Mouse (Mus musculus): ENCODE measurements around the gene Ctnnbip1. TPM values are rescaled to one million over a fixed set of nuclear protein-coding genes. Genes with fewer than 3 reads are reported as not detected.
A peak's percentile ranks its signal among the peaks of the same experiment; 100 is the strongest.

Ctnnbip1 gene
- 105 and 109 TPM in 2 replicates for total RNA-seq (2014; rRNA removed)
- 116 and 117 TPM in 2 replicates for polyA plus RNA-seq (2015; fragmentation: Nextera tagmentation; extraction: Ambion mirVana)

- Histone ChIP-seq H3K36me3 (ENCODE audit: insufficient read depth, low read length) (no peaks in the 10 kb centered on the region), H3K9ac (replicated peaks; ENCODE audit: low read length, poor library complexity, severe bottlenecking) (peak within 1 kb of the TSS; percentile 86), H3K27ac (ENCODE audit: low read depth, low read length) (peak within 1 kb of the TSS; percentile 65), H3K9me3 (ENCODE audit: low read length) (no peaks in the 10 kb centered on the region), H3K4me2 (ENCODE audit: low read depth, low read length, poor library complexity, severe bottlenecking) (peak within 1 kb of the TSS; percentile 70), H3K4me3 (ENCODE audit: low read depth, low read length) (peak within 1 kb of the TSS; percentile 92), H3K4me1 (ENCODE audit: insufficient read depth, low read length) (peaks cover 10% of the 10 kb centered on the region; the same call in 1 of the 2 replicates), H3K27me3 (ENCODE audit: insufficient read depth, low read length) (no peaks in the 10 kb centered on the region)
- under 1% methylated on average over 40 of the region's 46 CpGs for WGBS
- no peak for TF ChIP-seq CTCF (IDR thresholded peaks at IDR 0.05)
- DNase-seq (ENCODE audit: low spot score) (peak; percentile 98), ATAC-seq (ENCODE audit: low FRiP score) (peak; percentile 97)
Observed at GRCm38 (mm10) chr4:149517868-149518340, at the start of gene Ctnnbip1. TSS of gene Ctnnbip1 (plus strand) at chr4:149518236.

- no peak overlapping the region for H3K9ac ChIP-seq (replicated peaks; ENCODE audit: low read length, poor library complexity, severe bottlenecking)
- no peak overlapping the region for H3K27ac ChIP-seq (ENCODE audit: low read depth, low read length)
- H3K9me3 ChIP-seq (ENCODE audit: low read length), result no peaks in the 10 kb centered on the region
- H3K4me2 ChIP-seq (ENCODE audit: low read depth, low read length, poor library complexity, severe bottlenecking), result no peak overlapping the region
- no peak overlapping the region for H3K4me3 ChIP-seq (ENCODE audit: low read depth, low read length)
- H3K4me1 ChIP-seq (ENCODE audit: insufficient read depth, low read length), result no peaks in the 10 kb centered on the region
- H3K36me3 ChIP-seq (ENCODE audit: insufficient read depth, low read length), result peaks cover 9% of the 10 kb centered on the region; the same call in 1 of the 2 replicates
- H3K27me3 ChIP-seq (ENCODE audit: insufficient read depth, low read length), result no peaks in the 10 kb centered on the region
- DNase-seq (ENCODE audit: low spot score) (no peak), ATAC-seq (ENCODE audit: low FRiP score) (no peak)
- 94% methylated on average over 3 of the region's 3 CpGs for WGBS
- TF ChIP-seq CTCF (IDR thresholded peaks at IDR 0.05), result no peak
Observed at GRCm38 (mm10) chr4:149469557-149469956, 48.5 kb upstream of the Ctnnbip1 start.

GRCm38 (mm10) chr4:149475096-149475495 is 42.9 kb upstream of the Ctnnbip1 start:
- no peak overlapping the region for H3K9ac ChIP-seq (replicated peaks; ENCODE audit: low read length, poor library complexity, severe bottlenecking)
- no peak for ATAC-seq (ENCODE audit: low FRiP score)
- H3K27me3 ChIP-seq (ENCODE audit: insufficient read depth, low read length), result no peaks in the 10 kb centered on the region
- no peaks in the 10 kb centered on the region for H3K4me1 ChIP-seq (ENCODE audit: insufficient read depth, low read length)
- no peak overlapping the region for H3K4me3 ChIP-seq (ENCODE audit: low read depth, low read length)
- H3K9me3 ChIP-seq (ENCODE audit: low read length), result no peaks in the 10 kb centered on the region
- peaks cover 5% of the 10 kb centered on the region; the same call in 1 of the 2 replicates for H3K36me3 ChIP-seq (ENCODE audit: insufficient read depth, low read length)
- no peak overlapping the region for H3K27ac ChIP-seq (ENCODE audit: low read depth, low read length)
- no peak for TF ChIP-seq CTCF (IDR thresholded peaks at IDR 0.05)
- DNase-seq (ENCODE audit: low spot score), result peak; percentile 10
- H3K4me2 ChIP-seq (ENCODE audit: low read depth, low read length, poor library complexity, severe bottlenecking), result no peak overlapping the region
- 84% methylated on average over 7 of the region's 7 CpGs for WGBS

DNA sequence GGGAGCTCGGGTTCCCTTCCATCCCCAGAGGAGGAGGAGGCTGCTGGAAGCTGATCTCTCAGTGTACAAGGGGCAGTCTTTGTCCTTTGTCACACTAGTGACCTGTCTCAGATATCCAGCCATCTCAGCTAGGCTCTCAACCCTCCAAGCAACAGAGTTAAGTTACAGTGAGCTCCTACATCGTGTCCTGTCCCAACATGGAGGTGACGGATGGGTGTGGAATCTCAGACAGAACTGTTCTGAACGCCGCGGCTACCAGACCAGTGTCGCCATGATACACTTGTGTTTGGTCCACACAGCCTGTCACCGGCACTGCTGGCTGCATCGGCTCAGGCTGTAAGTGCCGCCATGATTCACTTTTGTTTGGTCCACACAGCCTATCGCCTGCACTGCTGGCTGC is 41.0 kb upstream of the Ctnnbip1 start, which contains the start of gene Tmem274:
Tmem274 (plus strand) TSS at position 301 of the 400 bp plus-strand sequence.
- ATAC-seq (ENCODE audit: low FRiP score) (no peak), DNase-seq (ENCODE audit: low spot score) (no peak)
- Histone ChIP-seq H3K27me3 (ENCODE audit: insufficient read depth, low read length) (no peaks in the 10 kb centered on the region), H3K9me3 (ENCODE audit: low read length) (no peaks in the 10 kb centered on the region), H3K9ac (replicated peaks; ENCODE audit: low read length, poor library complexity, severe bottlenecking) (no peak within 1 kb of the TSS), H3K4me2 (ENCODE audit: low read depth, low read length, poor library complexity, severe bottlenecking) (no peak within 1 kb of the TSS), H3K4me3 (ENCODE audit: low read depth, low read length) (no peak within 1 kb of the TSS), H3K36me3 (ENCODE audit: insufficient read depth, low read length) (peaks cover 5% of the 10 kb centered on the region; the same call in 1 of the 2 replicates), H3K4me1 (ENCODE audit: insufficient read depth, low read length) (no peaks in the 10 kb centered on the region), H3K27ac (ENCODE audit: low read depth, low read length) (no peak within 1 kb of the TSS)
- 91% methylated on average over 11 of the region's 11 CpGs for WGBS
- no peak for TF ChIP-seq CTCF (IDR thresholded peaks at IDR 0.05)

DNA sequence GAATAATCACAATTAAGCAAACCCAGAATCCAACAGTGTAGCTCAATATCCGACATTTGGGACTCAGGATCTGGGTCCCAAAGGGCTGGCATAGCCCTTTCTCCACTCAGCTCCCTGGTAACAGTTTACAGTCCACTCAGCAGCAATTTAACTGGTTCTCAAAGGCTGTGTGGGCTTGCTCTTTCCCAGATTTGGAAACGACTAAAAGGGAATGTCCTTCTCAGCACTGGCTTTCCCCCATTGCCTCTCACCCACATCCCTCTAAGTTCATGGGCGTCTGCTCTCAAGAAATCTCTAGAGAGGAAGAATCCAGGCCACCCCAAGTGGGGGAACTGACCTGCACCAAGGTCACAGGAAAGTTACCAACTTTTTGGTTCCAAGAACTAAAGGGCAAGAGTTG is 33.5 kb upstream of the Ctnnbip1 start:
- peak overlapping the region; percentile 58 for H3K4me2 ChIP-seq (ENCODE audit: low read depth, low read length, poor library complexity, severe bottlenecking)
- H3K9ac ChIP-seq (replicated peaks; ENCODE audit: low read length, poor library complexity, severe bottlenecking), result peak overlapping the region; percentile 82
- no peaks in the 10 kb centered on the region for H3K27me3 ChIP-seq (ENCODE audit: insufficient read depth, low read length)
- WGBS, result 38% methylated on average over 3 of the region's 3 CpGs
- TF ChIP-seq CTCF (IDR thresholded peaks at IDR 0.05), result no peak
- peaks cover 19% of the 10 kb centered on the region for H3K36me3 ChIP-seq (ENCODE audit: insufficient read depth, low read length)
- DNase-seq (ENCODE audit: low spot score) (no peak), ATAC-seq (ENCODE audit: low FRiP score) (no peak)
- peak overlapping the region; percentile 62 for H3K27ac ChIP-seq (ENCODE audit: low read depth, low read length)
- H3K4me1 ChIP-seq (ENCODE audit: insufficient read depth, low read length), result no peaks in the 10 kb centered on the region
- peak overlapping the region; percentile 75 for H3K4me3 ChIP-seq (ENCODE audit: low read depth, low read length)
- no peaks in the 10 kb centered on the region for H3K9me3 ChIP-seq (ENCODE audit: low read length)

DNA sequence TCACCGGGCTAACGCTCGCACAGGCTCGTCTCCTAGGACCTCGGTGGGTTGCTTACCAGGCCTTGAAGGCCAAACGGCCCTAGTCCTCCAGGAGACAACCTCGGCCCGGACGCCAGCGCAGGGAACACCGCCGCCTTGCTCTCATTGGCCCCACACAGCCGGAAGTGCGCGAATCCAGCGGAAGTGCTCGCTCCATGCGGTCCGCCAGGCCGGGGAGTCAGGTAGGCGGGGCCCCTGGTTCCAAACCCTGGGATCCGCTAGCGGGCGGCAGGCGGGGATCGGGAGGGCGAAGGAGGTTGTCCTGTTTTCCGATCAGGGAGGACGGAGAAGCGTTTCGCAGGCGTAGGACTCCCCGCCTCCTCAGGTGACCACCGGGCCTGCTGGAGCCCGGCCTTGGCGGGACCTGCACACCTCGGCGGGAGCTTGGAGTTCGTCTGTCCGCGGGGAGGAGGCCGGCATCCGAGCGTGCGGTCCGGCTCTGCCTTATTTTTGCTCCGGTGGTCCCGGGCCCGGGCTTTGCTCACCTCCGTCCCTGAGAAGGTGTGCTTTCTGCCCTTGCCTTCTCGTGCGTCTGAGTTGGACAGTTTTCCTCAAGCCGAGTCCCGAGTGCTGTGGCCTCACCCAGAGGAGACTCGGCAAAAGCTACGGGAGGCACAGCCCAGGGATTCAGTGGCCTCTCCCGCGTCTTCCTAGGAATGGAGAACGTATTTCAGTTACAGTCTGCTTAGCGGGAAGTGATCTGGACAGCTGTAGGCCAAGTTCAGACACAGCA is 32.8 kb upstream of the Ctnnbip1 start, which contains the start of the genes Nmnat1 and Lzic:
Nmnat1 (minus strand) TSS at position 150 of the 772 bp plus-strand sequence.
Lzic (plus strand) TSS at position 177 of the 772 bp plus-strand sequence.
- WGBS, result under 1% methylated on average over 59 of the region's 60 CpGs
- peak; percentile 97 for ATAC-seq (ENCODE audit: low FRiP score)
- TF ChIP-seq CTCF (IDR thresholded peaks at IDR 0.05), result peak; percentile 30
- DNase-seq (ENCODE audit: low spot score), result peak; percentile 95
- H3K27ac ChIP-seq (ENCODE audit: low read depth, low read length), result peak within 1 kb of the TSS; percentile 62
- H3K36me3 ChIP-seq (ENCODE audit: insufficient read depth, low read length), result peaks cover 23% of the 10 kb centered on the region
- H3K27me3 ChIP-seq (ENCODE audit: insufficient read depth, low read length), result no peaks in the 10 kb centered on the region
- H3K9ac ChIP-seq (replicated peaks; ENCODE audit: low read length, poor library complexity, severe bottlenecking), result peak within 1 kb of the TSS; percentile 82
- H3K4me3 ChIP-seq (ENCODE audit: low read depth, low read length), result peak within 1 kb of the TSS; percentile 75
- peak within 1 kb of the TSS; percentile 58 for H3K4me2 ChIP-seq (ENCODE audit: low read depth, low read length, poor library complexity, severe bottlenecking)
- no peaks in the 10 kb centered on the region for H3K4me1 ChIP-seq (ENCODE audit: insufficient read depth, low read length)
- H3K9me3 ChIP-seq (ENCODE audit: low read length), result no peaks in the 10 kb centered on the region

Measured in midbrain, postnatal 0 days (tissue).